Mouse (Mus musculus): ENCODE data around the gene Slc11a1.
"Not testable (repeated sequence)": the region's sequence is repeated elsewhere in the genome, so short reads cannot be mapped to it uniquely, and the experiment has no call there.

Slc11a1 gene

DNA sequence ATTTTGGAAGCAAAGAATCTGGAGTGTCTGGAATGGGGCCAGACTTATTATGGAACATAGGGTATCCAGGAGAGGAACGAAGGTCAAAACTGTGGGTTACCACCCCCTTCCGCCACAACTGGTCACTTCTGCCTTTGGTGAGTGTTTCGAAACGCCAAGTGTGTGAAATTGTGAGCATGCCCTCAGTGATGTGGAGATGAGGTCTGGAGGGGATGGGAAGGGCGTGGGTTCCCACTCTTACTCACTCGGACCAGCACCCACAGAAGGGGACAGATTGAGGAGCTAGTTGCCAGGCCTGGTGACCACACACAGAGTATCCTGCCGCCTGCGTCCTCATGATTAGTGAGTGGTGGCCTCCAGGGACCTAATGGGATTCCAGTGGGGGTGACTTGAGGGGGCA is at the start of gene Slc11a1:
Gene Slc11a1 (plus strand): TSS at position 216 of the 400 bp plus-strand sequence.
- DNase-seq (ENCODE audit: low read depth, low spot score) = no peak

GRCm38 (mm10) chr1:74326916-74327315 is 48.1 kb upstream of the Slc11a1 start:
- not testable (repeated sequence) for DNase-seq (ENCODE audit: low read depth, low spot score)

GRCm38 (mm10) chr1:74329899-74330431 is 45.0 kb upstream of the Slc11a1 start:
- no peak for DNase-seq (ENCODE audit: low read depth, low spot score)

DNA sequence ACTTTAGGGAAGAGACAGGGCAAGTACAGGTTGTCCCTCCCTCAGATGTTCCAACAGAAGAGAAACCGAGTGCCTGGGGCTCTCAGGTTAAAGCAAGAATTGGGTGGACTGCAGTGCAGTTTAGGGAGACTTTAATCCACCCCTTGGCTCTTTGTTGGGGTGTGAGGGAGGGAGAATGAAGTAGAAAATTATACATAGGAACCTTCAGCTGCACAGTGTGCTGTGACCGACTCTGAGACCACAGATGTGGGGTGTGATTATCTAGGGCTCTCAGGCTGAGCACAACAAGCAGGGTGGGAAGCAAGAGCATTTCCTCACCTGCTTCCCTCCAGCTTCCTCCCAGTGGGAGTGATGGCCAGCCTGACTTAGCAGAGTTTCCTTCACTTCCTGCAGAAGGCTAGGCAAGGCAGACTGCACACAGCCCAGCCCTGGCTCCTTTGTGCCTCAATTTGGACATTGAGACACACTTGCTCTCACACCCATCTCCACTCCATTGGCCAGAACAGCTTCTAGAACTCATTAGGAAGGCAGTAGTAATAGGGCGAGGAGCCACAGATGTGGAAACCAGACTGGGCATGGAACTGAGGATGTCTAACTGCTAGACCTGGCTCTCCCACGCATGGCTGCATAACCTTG is 43.8 kb upstream of the Slc11a1 start:
- DNase-seq (ENCODE audit: low read depth, low spot score) = no peak

DNA sequence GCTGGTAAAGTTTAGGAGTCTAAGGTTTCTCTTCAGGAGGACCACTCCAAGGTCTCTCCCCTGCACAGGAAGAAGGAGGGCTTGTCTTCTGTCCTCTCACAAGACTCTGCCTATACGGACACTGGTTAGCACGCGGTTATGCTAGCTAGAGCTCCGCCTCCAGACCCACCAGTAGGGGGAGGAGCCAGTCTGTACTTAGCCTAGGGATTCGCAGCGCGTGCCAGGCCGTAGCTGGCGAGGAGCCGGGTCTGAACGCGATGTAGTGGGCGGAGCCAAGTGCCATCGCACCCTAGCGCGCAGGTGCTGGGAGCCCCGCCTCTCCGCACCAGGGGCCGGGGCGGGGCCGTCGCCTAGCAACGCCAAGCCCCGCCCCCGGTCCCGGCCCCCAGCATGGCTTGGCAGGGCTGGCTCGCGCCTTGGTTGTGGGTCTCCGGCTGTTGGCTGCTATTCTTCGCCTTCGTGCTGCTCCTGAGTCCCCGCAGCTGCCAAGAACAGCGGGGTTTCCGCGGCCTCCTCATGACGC is 42.7 kb upstream of the Slc11a1 start:
- peak; percentile 99 for DNase-seq (ENCODE audit: low read depth, low spot score)

DNA sequence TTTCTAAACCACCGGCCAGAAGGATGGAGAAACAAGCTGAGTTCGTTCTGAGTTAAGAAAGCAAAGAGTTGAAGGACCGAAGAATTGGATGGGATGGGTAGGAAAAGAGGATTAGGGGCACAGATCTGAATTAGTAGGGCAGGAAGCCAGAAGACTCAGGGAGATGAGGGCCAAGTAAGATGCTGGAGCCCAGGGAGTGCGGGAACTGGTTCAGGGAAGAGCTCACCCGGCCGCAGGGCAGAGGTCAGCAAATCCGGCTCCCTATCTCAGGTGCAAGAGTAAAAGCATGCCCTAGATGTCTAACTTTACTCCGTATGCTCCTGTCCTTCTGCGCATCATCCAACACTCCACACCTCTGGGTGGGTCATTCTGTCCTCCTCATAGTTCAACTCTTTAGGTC is 42.1 kb upstream of the Slc11a1 start:
- no peak for DNase-seq (ENCODE audit: low read depth, low spot score)

- DNase-seq (ENCODE audit: low read depth, low spot score) = no peak
These were observed 40.4 kb upstream of the Slc11a1 start for GRCm38 (mm10) chr1:74334607-74335006.

DNA sequence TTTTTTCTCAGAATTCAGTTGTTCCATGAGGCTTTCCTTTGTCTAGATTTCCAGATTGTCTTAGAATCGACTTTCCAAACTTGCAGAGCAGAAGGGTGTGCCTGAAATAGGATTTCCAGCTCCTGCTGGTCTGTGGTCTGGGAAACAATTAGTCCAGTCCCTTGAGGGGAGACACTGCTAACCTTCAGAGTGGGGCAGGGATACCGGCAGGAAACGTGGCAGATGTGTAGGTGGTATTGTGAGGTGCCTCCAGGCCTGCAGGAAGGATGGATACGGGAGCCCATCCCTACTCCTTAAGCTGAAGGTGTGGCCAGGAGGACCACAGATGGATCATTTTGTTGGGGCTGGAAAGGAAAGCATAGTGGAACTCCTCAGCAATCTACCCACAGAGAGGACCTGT is 40.0 kb upstream of the Slc11a1 start:
- DNase-seq (ENCODE audit: low read depth, low spot score) = no peak

GRCm38 (mm10) chr1:74335436-74336170 is 39.4 kb upstream of the Slc11a1 start:
- DNase-seq (ENCODE audit: low read depth, low spot score) = no peak

DNA sequence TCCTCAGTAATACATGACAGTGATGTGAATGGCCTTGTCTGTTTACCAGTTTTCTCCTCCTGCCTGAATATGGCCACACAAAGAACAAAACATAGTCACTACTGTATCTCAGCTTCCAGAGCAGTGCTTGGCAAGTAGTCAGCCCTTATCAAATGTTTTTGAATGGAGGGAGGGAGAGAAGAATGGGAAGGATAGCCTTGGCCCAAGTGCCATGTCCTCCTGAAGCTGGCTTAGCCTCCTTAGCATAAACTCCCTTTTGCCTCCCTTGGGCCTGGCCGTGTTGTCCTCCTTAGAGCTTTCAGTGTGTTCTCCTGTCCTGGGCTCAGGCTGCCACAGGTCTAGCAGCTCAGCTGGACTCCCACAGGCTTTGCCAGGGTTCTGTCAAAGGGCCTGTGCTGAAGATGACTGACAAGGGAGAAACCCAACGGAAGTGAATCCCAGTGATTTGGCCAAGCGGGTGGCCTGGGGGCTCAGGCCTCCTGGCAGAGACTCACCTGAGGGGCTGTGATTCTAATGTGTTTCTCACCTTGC is 37.7 kb upstream of the Slc11a1 start:
- DNase-seq (ENCODE audit: low read depth, low spot score) = no peak

DNA sequence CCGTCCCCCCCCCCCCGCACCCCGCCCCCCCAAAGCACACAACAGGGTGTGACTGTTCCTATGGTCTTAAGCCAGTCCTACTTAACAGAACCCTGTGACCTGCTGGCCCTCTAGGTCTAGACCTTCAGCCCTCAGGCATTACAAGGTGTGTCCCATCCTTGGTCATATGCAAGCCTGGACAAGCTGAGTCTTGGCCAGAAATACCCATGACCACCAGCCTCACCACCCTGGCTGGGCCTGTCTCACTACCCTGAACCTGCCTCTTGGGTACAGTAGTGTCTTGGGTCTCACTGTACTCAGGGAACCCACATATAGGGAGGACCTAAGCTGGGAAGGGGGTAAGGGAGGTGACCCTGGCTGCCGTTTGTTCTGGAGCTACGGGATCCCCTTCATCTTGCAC is 37.0 kb upstream of the Slc11a1 start:
- DNase-seq (ENCODE audit: low read depth, low spot score) = no peak

GRCm38 (mm10) chr1:74338626-74339025 is 36.4 kb upstream of the Slc11a1 start:
- no peak for DNase-seq (ENCODE audit: low read depth, low spot score)

DNA sequence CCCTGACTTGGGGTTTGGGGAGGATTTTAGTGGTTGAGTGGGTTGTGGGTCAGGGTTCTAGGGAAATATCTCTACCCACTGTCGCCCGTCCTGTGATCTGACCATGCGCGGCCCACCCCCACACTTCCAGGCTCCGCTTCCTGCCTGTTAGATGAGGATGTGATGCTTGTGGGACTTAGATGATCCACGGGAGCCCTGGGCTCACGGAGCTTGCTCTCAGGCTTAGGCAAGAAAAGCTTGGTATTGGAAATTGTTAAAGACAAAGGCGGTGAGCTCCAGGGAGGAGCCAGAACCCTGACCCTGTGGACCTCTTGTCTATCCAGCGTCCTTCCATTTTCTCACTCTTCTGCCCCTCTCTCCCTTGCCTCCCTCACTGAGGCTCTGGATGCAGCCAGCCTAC is 35.1 kb upstream of the Slc11a1 start:
- DNase-seq (ENCODE audit: low read depth, low spot score) = no peak

- DNase-seq (ENCODE audit: low read depth, low spot score) = no peak
These were observed 34.6 kb upstream of the Slc11a1 start for GRCm38 (mm10) chr1:74340361-74340764.

GRCm38 (mm10) chr1:74340992-74341391 is 34.0 kb upstream of the Slc11a1 start:
- not testable (repeated sequence) for DNase-seq (ENCODE audit: low read depth, low spot score)

- DNase-seq (ENCODE audit: low read depth, low spot score) = no peak
These were observed 33.1 kb upstream of the Slc11a1 start for GRCm38 (mm10) chr1:74341898-74342297.

DNA sequence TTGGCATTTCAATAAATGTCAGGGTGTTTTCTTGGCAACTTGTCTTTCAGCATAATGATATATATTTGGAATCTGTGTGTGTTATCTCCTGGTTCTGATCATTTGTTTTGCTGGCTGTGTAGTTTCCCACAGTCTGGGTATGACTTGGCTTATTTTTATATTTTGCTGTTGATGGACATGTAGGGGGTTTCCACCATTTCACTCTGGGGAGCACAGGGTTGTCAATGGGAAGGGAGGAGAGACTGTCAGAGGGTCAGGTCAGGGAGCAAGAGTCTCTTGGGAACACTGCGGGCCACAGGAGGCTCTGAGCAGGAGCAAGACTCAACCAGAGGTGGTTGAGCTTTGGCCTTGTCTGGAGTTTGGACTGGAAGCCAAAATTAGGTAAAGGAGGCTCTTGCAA is 32.7 kb upstream of the Slc11a1 start:
- DNase-seq (ENCODE audit: low read depth, low spot score) = no peak

DNA sequence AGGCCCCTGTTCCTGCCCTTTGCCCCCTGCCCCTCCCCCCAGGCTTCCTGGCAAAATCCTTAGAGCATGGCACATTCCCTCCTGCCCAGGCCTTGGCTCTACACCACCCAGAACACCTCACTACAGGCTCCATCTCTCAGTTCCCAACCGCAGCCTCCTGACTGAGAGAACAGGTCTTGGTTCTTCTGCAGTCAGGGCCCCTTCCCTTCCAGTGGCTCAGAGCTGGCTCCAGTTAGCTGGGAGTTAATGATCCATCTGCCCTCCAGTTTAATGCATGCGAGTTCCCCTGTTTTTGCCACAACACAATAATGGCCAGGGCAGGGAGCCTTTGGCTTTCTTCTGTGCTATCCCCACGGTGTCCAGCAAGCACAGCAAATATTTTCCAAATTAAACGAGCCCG is 31.8 kb upstream of the Slc11a1 start:
- DNase-seq (ENCODE audit: low read depth, low spot score) = no peak

GRCm38 (mm10) chr1:74344163-74344916 is 30.7 kb upstream of the Slc11a1 start:
- DNase-seq (ENCODE audit: low read depth, low spot score) = no peak

DNA sequence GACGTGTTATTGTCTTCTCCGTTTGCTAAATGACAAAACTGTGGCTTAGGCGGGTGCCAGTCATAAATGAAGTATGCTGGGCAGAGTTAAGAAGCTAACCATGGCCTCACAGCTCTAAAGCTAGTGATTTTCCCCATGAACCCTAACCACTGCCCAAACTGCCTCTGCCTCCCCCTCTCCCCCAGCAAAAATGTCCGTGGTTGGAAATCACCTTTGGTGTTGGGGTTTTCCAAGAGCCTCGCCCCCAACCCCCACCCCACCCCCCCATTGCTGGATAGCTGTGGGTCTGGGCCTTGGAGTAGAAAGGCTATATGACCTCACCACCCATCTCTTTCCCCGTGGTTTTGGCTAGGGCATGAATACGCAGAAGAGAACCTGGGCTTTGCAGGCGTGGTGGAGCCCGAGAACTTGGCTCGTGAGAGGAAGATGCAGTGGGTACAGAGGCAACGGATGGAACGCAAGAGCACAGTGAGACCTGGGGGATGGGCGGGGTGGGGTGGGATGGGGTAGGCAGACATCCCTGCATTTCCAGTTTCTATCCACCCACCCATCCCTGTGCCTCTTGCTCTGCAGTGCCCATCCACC is 23.7 kb upstream of the Slc11a1 start:
- no peak for DNase-seq (ENCODE audit: low read depth, low spot score)

DNA sequence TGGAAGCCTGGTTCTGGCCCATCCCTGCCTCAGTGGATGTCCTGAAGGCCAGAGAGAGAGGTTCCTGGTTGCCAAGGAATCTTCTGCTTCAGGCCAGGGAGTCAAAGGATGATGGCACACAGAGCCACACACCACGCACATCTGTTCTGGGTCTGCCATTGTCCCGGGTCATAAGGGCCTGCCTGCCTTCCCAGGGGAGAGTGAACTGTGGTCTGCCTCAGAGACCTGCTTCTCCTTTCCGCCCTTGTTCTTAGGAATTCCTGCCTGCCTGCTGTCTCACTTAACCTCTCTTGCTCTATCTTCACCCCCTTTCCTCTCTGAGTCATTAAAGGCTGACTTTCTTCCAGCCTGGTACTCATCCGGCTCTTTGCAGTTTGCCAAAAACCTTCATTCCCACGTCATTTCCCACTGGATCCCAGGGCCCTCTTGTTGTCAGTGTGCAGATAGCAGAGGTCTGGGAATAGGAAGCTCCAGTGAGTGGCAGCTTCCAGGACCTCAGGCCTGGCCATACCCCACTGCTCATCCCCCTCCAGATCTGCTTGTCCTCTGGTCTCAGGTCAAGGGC is 22.4 kb upstream of the Slc11a1 start:
- no peak for DNase-seq (ENCODE audit: low read depth, low spot score)

Measured in ZHBTc4 (cell line).